8 mouse cellular contexts compared by ENCODE assay signal in the genomic region with DNA sequence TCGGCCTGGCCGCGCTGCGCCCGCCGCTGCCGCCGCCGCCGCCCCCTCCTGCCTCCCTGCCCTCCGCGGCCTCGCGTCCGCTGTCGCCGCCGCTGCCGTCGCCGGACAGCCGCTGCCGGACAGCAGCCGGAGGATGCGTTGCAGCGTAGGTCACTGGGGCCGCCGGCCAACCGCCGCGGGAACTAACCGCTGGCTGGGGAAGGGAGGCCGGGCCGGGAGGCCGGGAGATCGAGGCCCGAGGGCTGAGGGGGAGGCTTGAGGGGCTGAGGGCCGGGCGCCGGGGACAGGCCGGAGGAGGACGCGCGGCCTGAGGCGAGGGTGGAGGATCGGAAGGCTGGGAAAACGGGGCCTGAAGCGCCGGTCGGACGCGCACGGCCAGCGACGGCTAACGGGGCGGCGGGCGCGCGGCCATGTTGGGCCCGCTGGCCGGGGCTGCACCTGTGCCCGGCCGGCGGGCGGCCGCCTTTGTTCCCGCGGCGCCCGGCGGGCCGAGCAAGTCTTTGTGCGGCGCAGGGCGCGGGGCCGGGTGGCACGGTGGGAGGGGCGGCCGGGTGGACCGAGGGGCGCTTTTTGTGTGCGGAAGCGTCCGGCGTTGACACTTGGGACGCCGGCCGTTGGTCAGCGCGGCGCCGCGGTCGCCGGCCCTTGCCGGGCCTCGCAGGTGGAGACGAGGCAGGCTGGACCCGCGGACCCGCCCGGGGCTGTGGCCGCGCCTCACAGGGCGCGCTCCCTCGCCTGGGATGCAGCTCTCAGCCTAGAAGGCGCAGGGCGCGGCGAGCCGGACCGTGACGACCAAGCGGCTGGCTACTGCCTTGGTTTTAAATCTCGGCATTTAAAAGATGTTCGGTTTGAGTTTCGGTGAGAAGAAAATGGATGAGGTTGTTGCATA. TPM values are rescaled to one million over a fixed set of nuclear protein-coding genes. Genes with fewer than 3 reads are reported as not detected.
A peak's percentile ranks its signal among the peaks of the same experiment; 100 is the strongest.
DNase-seq lines count a peak whose midpoint lies in the region; ATAC-seq and TF ChIP-seq lines count a peak whose summit lies in the region.

No protein-coding gene starts in this region.

- peak overlapping the region; percentile 94 for H3K27ac ChIP-seq in intestine, postnatal 0 days (ENCODE audit: low read depth, low read length)
- peak overlapping the region; percentile 96 for H3K27ac ChIP-seq in limb, embryonic 15.5 days
- peak overlapping the region; percentile 100 for H3K27ac ChIP-seq in midbrain, postnatal 0 days (ENCODE audit: low read depth, low read length)

- peaks cover 5% of the 10 kb centered on the region for H3K4me1 ChIP-seq in intestine, postnatal 0 days (replicated peaks; ENCODE audit: control insufficient read depth, insufficient read depth, low read length)
- peaks cover 19% of the 10 kb centered on the region for H3K4me1 ChIP-seq in limb, embryonic 15.5 days
- peaks cover 10% of the 10 kb centered on the region for H3K4me1 ChIP-seq in midbrain, postnatal 0 days (ENCODE audit: insufficient read depth, low read length)

- no peaks in the 10 kb centered on the region for H3K9me3 ChIP-seq in intestine, postnatal 0 days (ENCODE audit: control insufficient read depth)
- H3K9me3 ChIP-seq in limb, embryonic 15.5 days, result no peaks in the 10 kb centered on the region
- no peaks in the 10 kb centered on the region for H3K9me3 ChIP-seq in midbrain, postnatal 0 days (ENCODE audit: low read length)

- WGBS in intestine, postnatal 0 days, result under 1% methylated on average over 103 of the region's 121 CpGs
- WGBS in limb, embryonic 15.5 days, result under 1% methylated on average over 98 of the region's 121 CpGs
- under 1% methylated on average over 95 of the region's 121 CpGs for WGBS in midbrain, postnatal 0 days

- H3K36me3 ChIP-seq in intestine, postnatal 0 days (ENCODE audit: control insufficient read depth, insufficient read depth), result no peaks in the 10 kb centered on the region
- H3K36me3 ChIP-seq in limb, embryonic 15.5 days, result no peaks in the 10 kb centered on the region
- H3K36me3 ChIP-seq in midbrain, postnatal 0 days (ENCODE audit: insufficient read depth, low read length), result no peaks in the 10 kb centered on the region

- no peak for TF ChIP-seq CTCF in intestine, postnatal 0 days (IDR thresholded peaks at IDR 0.05; ENCODE audit: low read depth)
- no peak for TF ChIP-seq CTCF in midbrain, postnatal 0 days (IDR thresholded peaks at IDR 0.05)

- H3K9ac ChIP-seq in intestine, postnatal 0 days (ENCODE audit: low read depth, low read length), result peak overlapping the region; percentile 91
- H3K9ac ChIP-seq in limb, embryonic 15.5 days, result peak overlapping the region; percentile 88
- H3K9ac ChIP-seq in midbrain, postnatal 0 days (replicated peaks; ENCODE audit: low read length, poor library complexity, severe bottlenecking), result peak overlapping the region; percentile 99

- intact Hi-C loops in gastrocnemius, postnatal 36 days (cut with DNase I), result loop anchor here (5.0 kb wide), 1 partner anchor 39 kb away; the partner anchor contains the start of gene Letm1

- H3K27me3 ChIP-seq in intestine, postnatal 0 days (replicated peaks; ENCODE audit: control insufficient read depth, insufficient read depth, low read length), result no peaks in the 10 kb centered on the region
- H3K27me3 ChIP-seq in limb, embryonic 15.5 days, result no peaks in the 10 kb centered on the region
- H3K27me3 ChIP-seq in midbrain, postnatal 0 days (ENCODE audit: insufficient read depth, low read length), result no peaks in the 10 kb centered on the region

- H3K4me3 ChIP-seq in intestine, postnatal 0 days (ENCODE audit: low read depth, low read length), result peak overlapping the region; percentile 92
- H3K4me3 ChIP-seq in limb, embryonic 15.5 days, result peak overlapping the region; percentile 94
- peak overlapping the region; percentile 99 for H3K4me3 ChIP-seq in midbrain, postnatal 0 days (ENCODE audit: low read depth, low read length)

- peak overlapping the region; percentile 95 for H3K4me2 ChIP-seq in intestine, postnatal 0 days (replicated peaks; ENCODE audit: low read depth)
- peak overlapping the region; percentile 64 for H3K4me2 ChIP-seq in limb, embryonic 15.5 days
- peak overlapping the region; percentile 85 for H3K4me2 ChIP-seq in midbrain, postnatal 0 days (ENCODE audit: low read depth, low read length, poor library complexity, severe bottlenecking)

- DNase-seq in layer of hippocampus, adult 11-12 months (ENCODE audit: low spot score), result peak; percentile 28
- DNase-seq in layer of hippocampus, adult 9-11 months, result no peak
- peak; percentile 81 for DNase-seq in embryo, embryonic 11 days
- DNase-seq in gastrocnemius, postnatal 36 days, result peak; percentile 10 to 48
- DNase-seq in midbrain, postnatal 0 days (ENCODE audit: low spot score), result peak; percentile 40
- DNase-seq in spleen, postnatal 4 days (ENCODE audit: low spot score in 2 of 2), result peak; percentile 70 to 87

- ATAC-seq in intestine, postnatal 0 days, result peak; percentile 34; the same call in 1 of the 2 replicates
- no peak for ATAC-seq in limb, embryonic 15.5 days (ENCODE audit: insufficient number of reproducible peaks, low FRiP score, low TSS enrichment, low read depth)
- peak; percentile 35 for ATAC-seq in midbrain, postnatal 0 days (ENCODE audit: low FRiP score)

RNA-seq across cellular contexts. Expression of gene Nsd2, which starts 0.5 kb away (rescaled TPM):
- 1 to 10 TPM; 9.1 to 9.4 TPM for total RNA-seq in gastrocnemius, postnatal 36 days (2021)
- polyA plus RNA-seq in intestine, postnatal 0 days (2015; fragmentation: Nextera tagmentation; extraction: Ambion mirVana), result 12.1 and 14.1 TPM in 2 replicates
- polyA plus RNA-seq in limb, embryonic 15.5 days (2015; fragmentation: Nextera tagmentation; extraction: Ambion mirVana), result 32.1 and 37.1 TPM in 2 replicates
- 108 and 121 TPM in 2 replicates for total RNA-seq in midbrain, postnatal 0 days (2014; rRNA removed)
- 59.6 and 72.1 TPM in 2 replicates for polyA plus RNA-seq in midbrain, postnatal 0 days (2015; fragmentation: Nextera tagmentation; extraction: Ambion mirVana)

RNA-seq across cellular contexts. Expression of gene Letm1, which starts 38.4 kb away (rescaled TPM):
- total RNA-seq in gastrocnemius, postnatal 36 days (2021), result 10 to 100 TPM; 76.2 to 79.8 TPM
- 37.8 and 40.9 TPM in 2 replicates for polyA plus RNA-seq in intestine, postnatal 0 days (2015; fragmentation: Nextera tagmentation; extraction: Ambion mirVana)
- 40.8 and 41.7 TPM in 2 replicates for polyA plus RNA-seq in limb, embryonic 15.5 days (2015; fragmentation: Nextera tagmentation; extraction: Ambion mirVana)
- total RNA-seq in midbrain, postnatal 0 days (2014; rRNA removed), result 44.1 and 61.7 TPM in 2 replicates
- 78.2 and 83.4 TPM in 2 replicates for polyA plus RNA-seq in midbrain, postnatal 0 days (2015; fragmentation: Nextera tagmentation; extraction: Ambion mirVana)
